Mouse (Mus musculus) E14TG2a.4 (cell line): Measurements from ENCODE around the gene Mrps35.

ENCODE experiments used
- CTCF ChIP-seq: conservative IDR thresholded peaks from 2 replicates; pipeline ENCODE4 v1.5.1; 2014; ENCODE audit warnings: low read length
- NANOG ChIP-seq: IDR thresholded peaks from 2 replicates; pipeline ENCODE4 v1.6.1; 2014; ENCODE audit warnings: borderline replicate concordance, low read length, mixed read lengths

- TF ChIP-seq CTCF (no peak), NANOG (no peak)
These were observed 12.3 kb upstream of the Mrps35 start for GRCm38 (mm10) chr6:147030096-147030885.
